Mouse (Mus musculus) urinary bladder, postnatal 36 days (tissue): Measurements from ENCODE around the gene Hap1.
"Not testable (repeated sequence)": the region's sequence is repeated elsewhere in the genome, so short reads cannot be mapped to it uniquely, and the experiment has no call there.

ENCODE experiments used
- DNase-seq, 2 experiments: peaks; one replicate each; pipeline ENCODE4 v3.0.0; 2022; ENCODE audit warnings: low spot score in 2 of 2, mixed read lengths in 1 of 2

Gene Hap1

DNA sequence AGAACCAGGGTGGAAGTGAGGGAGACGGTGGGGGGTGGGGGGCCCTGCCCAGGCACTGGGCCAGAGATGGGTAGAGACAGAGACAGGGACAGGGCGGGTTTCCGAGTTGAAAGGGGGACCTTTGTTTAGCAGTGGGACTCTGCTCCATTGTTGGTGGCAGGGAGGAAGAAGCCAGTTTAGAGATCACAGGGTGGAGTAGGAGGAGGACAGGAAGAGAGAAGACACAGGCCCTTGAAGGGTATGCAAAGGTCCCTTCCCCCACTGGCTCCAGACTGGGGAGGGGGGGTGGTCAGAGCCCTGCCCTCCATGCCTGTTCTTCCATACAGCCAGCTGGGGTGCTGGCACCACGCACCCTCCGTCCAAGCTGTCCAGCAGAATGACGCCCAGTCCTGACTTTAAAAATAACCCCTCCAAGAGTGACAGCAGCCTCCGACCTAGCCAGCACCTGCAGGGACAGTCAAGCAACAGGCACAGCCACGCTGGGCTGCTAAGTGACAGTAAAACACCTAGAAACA is 34.1 kb upstream of the Hap1 start:
- DNase-seq = no peak

DNA sequence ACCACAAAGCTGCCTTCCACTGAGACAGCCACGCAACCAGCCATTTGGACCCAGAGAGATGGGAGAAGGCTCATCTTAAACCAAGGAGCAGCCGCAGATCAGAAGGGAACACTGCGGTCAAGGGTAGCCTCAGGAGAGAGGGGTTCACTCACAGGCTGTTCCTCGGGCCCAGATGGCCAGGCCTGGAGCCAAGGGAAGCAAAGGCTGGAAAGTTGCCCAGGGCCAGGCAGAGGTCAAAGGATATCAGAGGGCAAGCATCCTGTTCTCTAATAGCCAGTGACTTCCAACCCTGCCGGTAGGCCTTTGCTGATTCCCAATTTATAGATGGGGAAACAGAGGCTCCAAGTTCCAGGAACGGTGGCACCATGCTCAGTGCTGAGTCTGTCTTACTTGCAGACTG is 32.7 kb upstream of the Hap1 start:
- peak in 1 of 2 experiments; percentile 67 for DNase-seq

GRCm38 (mm10) chr11:100387589-100388375 is 31.9 kb upstream of the Hap1 start:
- DNase-seq = peak in 1 of 2 experiments; percentile 61

- no peak for DNase-seq
These were observed 31.2 kb upstream of the Hap1 start for GRCm38 (mm10) chr11:100387111-100387510.

GRCm38 (mm10) chr11:100386586-100386985 is 30.7 kb upstream of the Hap1 start:
- peak in 1 of 2 experiments; percentile 71 for DNase-seq

GRCm38 (mm10) chr11:100385016-100385415 is 29.1 kb upstream of the Hap1 start:
- DNase-seq = no peak

DNA sequence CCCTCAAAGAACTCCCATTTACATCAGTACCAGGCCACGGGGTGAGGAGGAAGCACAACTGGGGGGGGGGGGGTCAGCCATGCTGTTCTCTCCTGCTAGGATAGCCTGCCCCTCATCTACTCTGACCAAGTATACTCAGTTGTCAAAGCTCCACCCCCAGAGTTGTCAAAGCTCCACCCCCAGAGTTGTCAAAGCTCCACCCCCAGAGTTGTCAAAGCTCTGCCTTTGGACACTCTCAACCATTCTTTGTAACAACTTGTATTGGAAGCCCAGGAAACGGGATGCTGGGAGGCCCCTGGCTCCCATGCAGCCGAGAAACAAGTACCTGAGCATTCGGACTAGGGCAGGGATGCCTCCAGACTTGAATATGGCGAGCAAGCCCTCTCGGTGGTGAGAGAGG is 26.8 kb upstream of the Hap1 start:
- no peak for DNase-seq

DNA sequence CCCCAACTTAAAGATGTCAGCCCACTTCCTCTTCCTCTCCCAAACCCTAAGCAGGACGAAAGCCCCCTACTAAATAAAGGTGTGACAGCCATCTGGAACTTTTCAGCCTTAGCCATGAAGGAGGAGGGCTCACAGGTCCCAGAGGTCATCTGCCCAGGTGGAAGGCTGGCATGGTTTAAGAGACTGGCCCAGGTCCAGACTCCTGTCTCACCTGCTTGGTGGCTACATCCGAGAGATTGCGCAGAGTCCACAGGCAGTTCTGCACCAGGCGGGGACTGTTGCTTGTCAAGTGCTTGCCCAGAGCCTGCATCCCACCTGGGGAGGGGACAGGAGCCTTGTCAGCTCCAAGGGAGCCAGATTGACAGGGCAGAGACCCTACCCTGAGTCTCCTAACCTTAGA is 23.4 kb upstream of the Hap1 start:
- no peak for DNase-seq

DNA sequence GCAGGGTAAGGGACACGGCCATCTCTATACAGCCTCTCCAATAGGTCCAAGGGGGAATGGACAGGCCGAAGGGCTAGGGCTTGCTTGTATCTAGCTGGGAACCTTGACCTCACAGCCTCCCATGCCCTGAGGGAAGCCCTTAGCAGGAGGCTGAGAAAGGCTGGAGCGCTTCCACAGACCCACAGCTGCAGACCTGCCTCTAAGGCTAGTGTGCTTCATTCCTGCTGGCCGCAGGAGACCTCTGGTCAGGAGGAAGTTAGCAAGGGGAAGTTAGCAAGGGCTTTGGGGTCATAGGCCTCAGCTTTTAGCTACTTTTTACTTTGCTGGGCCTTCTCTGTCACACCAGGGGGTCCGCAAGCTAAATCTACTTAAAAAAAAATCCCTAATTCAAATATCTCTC is 22.5 kb upstream of the Hap1 start:
- no peak for DNase-seq

DNA sequence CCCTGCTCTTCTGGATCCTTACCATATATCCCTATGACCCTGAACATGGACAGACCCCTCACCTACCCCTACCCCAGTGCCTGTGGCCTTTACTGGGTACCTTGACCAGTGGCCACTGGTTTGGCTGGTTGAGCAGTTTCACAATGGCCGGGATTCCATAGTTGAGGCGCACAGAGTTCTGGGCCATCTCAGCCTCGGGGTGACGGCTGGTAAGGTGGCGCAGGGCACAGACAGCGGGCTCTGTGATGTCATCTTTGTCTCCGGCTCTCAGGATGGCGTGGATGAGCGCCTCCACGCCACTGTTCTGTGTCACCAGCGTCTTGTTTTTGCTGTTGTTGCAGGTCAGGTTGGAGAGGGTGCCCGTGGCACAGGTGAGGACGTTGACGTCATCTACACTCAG is 22.1 kb upstream of the Hap1 start:
- no peak for DNase-seq

- no peak for DNase-seq
These were observed 20.9 kb upstream of the Hap1 start for GRCm38 (mm10) chr11:100376746-100377389.

- no peak for DNase-seq
These were observed 20.1 kb upstream of the Hap1 start for GRCm38 (mm10) chr11:100376005-100376404.

- no peak for DNase-seq
These were observed 19.2 kb upstream of the Hap1 start for GRCm38 (mm10) chr11:100375127-100375526.

GRCm38 (mm10) chr11:100371981-100372558 is 16.1 kb upstream of the Hap1 start:
- DNase-seq = no peak

DNA sequence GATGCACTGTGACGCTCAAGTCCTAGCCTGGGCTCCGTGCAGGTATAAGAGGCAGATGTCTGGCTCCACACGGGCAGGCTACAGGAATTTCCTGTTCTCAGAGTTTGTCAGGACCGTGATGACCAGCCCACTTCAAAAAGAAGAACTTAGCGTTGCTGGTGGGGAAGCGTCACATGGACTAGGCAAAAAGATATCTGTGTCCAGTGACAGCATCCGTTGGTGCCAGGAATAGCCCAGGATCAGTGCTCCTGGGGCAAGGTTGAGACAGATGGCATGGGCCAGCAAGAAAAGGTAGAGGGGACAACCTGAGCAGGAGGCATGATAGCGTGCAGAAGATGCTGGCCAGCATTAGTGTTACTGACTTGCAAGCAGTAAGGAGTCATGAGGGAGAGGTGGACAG is 13.9 kb upstream of the Hap1 start:
- no peak for DNase-seq

GRCm38 (mm10) chr11:100369145-100369544 is 13.2 kb upstream of the Hap1 start:
- no peak for DNase-seq

GRCm38 (mm10) chr11:100362979-100363562 is 7.1 kb upstream of the Hap1 start:
- DNase-seq = peak; percentile 66 to 71

GRCm38 (mm10) chr11:100362209-100362978 is 6.5 kb upstream of the Hap1 start:
- peak; percentile 67 to 75 for DNase-seq

DNA sequence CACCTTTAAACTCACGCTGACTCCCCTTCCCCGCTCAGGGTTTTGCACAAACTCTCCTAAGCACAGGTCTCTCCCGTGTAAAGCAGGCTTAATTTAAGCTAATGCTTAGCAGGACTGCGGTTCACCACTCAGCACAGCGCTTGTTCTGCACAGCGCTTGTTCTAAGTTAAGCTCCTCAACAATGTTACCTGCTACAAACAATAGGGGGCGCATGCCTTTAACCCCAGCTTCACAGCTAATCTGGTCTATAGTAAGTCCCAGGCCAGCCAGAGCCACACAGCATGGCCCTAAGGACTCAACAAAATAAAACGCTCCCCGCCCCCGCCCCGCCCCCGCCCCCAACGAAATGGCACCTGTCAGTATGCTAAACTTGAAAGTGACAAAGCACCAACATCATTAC is 5.1 kb upstream of the Hap1 start:
- DNase-seq = not testable (repeated sequence)

DNA sequence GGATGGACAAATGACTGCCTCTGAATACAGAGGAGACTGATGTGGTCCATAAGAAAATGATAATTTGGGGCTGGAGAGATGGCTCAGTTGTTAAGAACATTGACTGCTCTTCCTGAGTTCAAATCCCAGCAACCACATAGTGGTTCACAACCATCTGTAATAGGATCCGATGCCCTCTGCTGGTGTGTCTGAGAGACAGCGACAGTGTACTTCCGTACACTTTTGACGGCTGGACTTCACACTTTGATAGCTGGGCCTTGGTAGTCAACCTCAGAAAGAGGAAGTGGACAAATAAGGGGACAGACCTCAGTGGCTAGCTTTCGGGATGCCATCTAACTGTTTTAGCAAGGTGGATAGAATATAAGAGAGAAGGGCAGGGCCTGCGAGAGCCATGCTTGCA is 4.2 kb upstream of the Hap1 start:
- DNase-seq = no peak

GRCm38 (mm10) chr11:100357408-100357807 is 1.5 kb upstream of the Hap1 start:
- no peak for DNase-seq

DNA sequence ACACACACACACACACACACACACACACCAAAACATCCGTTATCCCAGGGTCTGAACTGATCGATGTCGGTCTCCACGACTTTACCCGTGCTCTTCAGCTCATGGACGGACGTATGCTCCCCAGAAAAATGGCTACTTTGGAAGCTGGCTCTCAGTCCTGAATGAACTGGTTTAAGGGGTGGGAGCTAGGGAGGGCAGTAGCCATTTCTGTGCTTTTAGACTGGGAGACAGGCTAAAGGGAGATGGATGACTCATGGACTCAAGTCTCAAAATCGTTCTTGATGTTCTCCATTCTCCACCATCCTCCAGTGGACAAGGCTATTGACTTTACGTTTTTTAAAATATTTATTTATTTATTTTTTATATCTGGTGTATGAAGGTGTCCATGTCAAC is 887 bp upstream of the Hap1 start:
- DNase-seq = no peak
